Mouse (Mus musculus) CH12.LX (cell line): ENCODE measurements at regions not wholly inside any gene's neighbourhood (a gene's known extent, or its start where the extent isn't known, plus 50 kb on each side); places are given as distances from the start of the nearest gene placed in this dataset.

Experiments used
- DNase-seq: peaks from one replicate; pipeline ENCODE4 v3.0.0-alpha.2; 2013; ENCODE audit errors: extremely low read depth
- H3K27ac ChIP-seq: 2 replicates; pipeline ENCODE4 v1.5.1; 2012; ENCODE audit warnings: low read depth, mild to moderate bottlenecking, control low read depth, moderate library complexity; ENCODE audit not compliant: insufficient read depth
- H3K27me3 ChIP-seq: replicated peaks from 2 replicates; pipeline ENCODE3; 2012; ENCODE audit warnings: inconsistent platforms
- H3K36me3 ChIP-seq, 2 experiments: replicated peaks in 1 of 2; 2 replicates each; pipeline versions ENCODE3 to v1.6.1; 2012; ENCODE audit warnings: inconsistent platforms in 1 of 2, low read length in 1 of 2, mild to moderate bottlenecking in 1 of 2, mixed read lengths in 1 of 2, moderate library complexity in 1 of 2; ENCODE audit not compliant: control insufficient read depth in 1 of 2, insufficient read depth in 1 of 2
- H3K4me1 ChIP-seq, 2 experiments: 2 replicates each; pipeline ENCODE4 v1.6.1; 2012; ENCODE audit warnings: inconsistent platforms in 1 of 2, moderate library complexity in 1 of 2; ENCODE audit not compliant: insufficient read depth in 2 of 2, control insufficient read depth in 1 of 2
- H3K4me2 ChIP-seq: 2 replicates; pipeline ENCODE4 v1.6.1; 2012; ENCODE audit warnings: low read depth, mild to moderate bottlenecking, control low read depth; ENCODE audit not compliant: poor library complexity, insufficient read depth, severe bottlenecking
- H3K4me3 ChIP-seq, 3 experiments: fragments of 150-350 bp in 1 of 3; sonication (generic) in 1 of 3; replicated peaks in 1 of 3; 2 replicates each; pipeline versions ENCODE3 to v1.5.1; 2011 to 2012; ENCODE audit warnings: low read depth in 2 of 3, low read length in 2 of 3, mild to moderate bottlenecking in 2 of 3, moderate library complexity in 2 of 3, control low read depth in 1 of 3, improper control_type of control experiment in 1 of 3, inconsistent platforms in 1 of 3, mixed read lengths in 1 of 3; ENCODE audit not compliant: poor library complexity in 1 of 3
- H3K79me2 ChIP-seq: replicated peaks from 2 replicates; pipeline ENCODE4 v1.6.1; 2012; ENCODE audit warnings: mild to moderate bottlenecking, moderate library complexity; ENCODE audit not compliant: control insufficient read depth, poor library complexity, insufficient read depth, severe bottlenecking; ENCODE audit errors: extremely low read depth
- H3K9ac ChIP-seq: 2 replicates; pipeline ENCODE4 v1.6.1; 2012; ENCODE audit warnings: low read depth, mild to moderate bottlenecking, control low read depth, moderate library complexity; ENCODE audit not compliant: insufficient read depth
- H3K9me3 ChIP-seq: replicated peaks from 2 replicates; pipeline ENCODE3; 2012; ENCODE audit warnings: low read length, inconsistent platforms, mixed read lengths
- BHLHE40 ChIP-seq: IDR thresholded peaks from 2 replicates; pipeline ENCODE4 v1.6.1; 2011; ENCODE audit warnings: mild to moderate bottlenecking, low read depth, low read length, improper control_type of control experiment
- CTCF ChIP-seq, 2 experiments: IDR thresholded peaks in 1 of 2; conservative IDR thresholded peaks in 1 of 2; 2 replicates each; pipeline ENCODE4 v1.5.1; 2011 to 2012; ENCODE audit warnings: low read depth in 2 of 2, low read length in 2 of 2, improper control_type of control experiment in 1 of 2, inconsistent platforms in 1 of 2, mild to moderate bottlenecking in 1 of 2, moderate library complexity in 1 of 2
- E2F4 ChIP-seq: IDR thresholded peaks from 2 replicates; pipeline ENCODE4 v1.6.1; 2011; ENCODE audit warnings: low read depth, low read length, improper control_type of control experiment; ENCODE audit not compliant: insufficient replicate concordance
- EP300 ChIP-seq: IDR thresholded peaks from 2 replicates; pipeline ENCODE4 v1.6.1; 2011; ENCODE audit warnings: low read length, improper control_type of control experiment
- ETS1 ChIP-seq: conservative IDR thresholded peaks from 2 replicates; pipeline ENCODE4 v1.6.1; 2012; ENCODE audit warnings: low read depth, mild to moderate bottlenecking, inconsistent platforms, low read length, improper control_type of control experiment, moderate library complexity
- HCFC1 ChIP-seq: IDR thresholded peaks from 2 replicates; pipeline ENCODE4 v1.6.1; 2012; ENCODE audit warnings: low read depth, mild to moderate bottlenecking, inconsistent platforms, low read length, improper control_type of control experiment
- IRF4 ChIP-seq: IDR thresholded peaks from 2 replicates; pipeline ENCODE4 v1.6.1; 2014; ENCODE audit warnings: low read depth, mild to moderate bottlenecking, inconsistent platforms, low read length, improper control_type of control experiment
- JUN ChIP-seq: IDR thresholded peaks from 2 replicates; pipeline ENCODE4 v1.6.1; 2011; ENCODE audit warnings: low read depth, mild to moderate bottlenecking, low read length, improper control_type of control experiment, moderate library complexity; ENCODE audit not compliant: insufficient read depth
- MAFK ChIP-seq: IDR thresholded peaks from 2 replicates; pipeline ENCODE4 v1.6.1; 2011; ENCODE audit warnings: low read length, improper control_type of control experiment; ENCODE audit not compliant: insufficient replicate concordance
- MAZ ChIP-seq: IDR thresholded peaks from 2 replicates; pipeline ENCODE4 v1.6.1; 2012; ENCODE audit warnings: low read depth, mild to moderate bottlenecking, inconsistent platforms, low read length, improper control_type of control experiment, moderate library complexity
- NELFE ChIP-seq: IDR thresholded peaks from 2 replicates; pipeline ENCODE4 v1.6.1; 2011; ENCODE audit warnings: low read depth, low read length, improper control_type of control experiment
- NRF1 ChIP-seq: IDR thresholded peaks from 2 replicates; pipeline ENCODE4 v1.6.1; 2014; ENCODE audit warnings: low read depth, mild to moderate bottlenecking, inconsistent platforms, low read length, improper control_type of control experiment, moderate library complexity
- POLR2AphosphoS2 ChIP-seq: IDR thresholded peaks from 2 replicates; pipeline ENCODE4 v1.6.1; 2011; ENCODE audit warnings: low read depth, low read length, improper control_type of control experiment
- RAD21 ChIP-seq: IDR thresholded peaks from 2 replicates; pipeline ENCODE4 v1.6.1; 2011; ENCODE audit warnings: low read depth, mild to moderate bottlenecking, low read length, improper control_type of control experiment, moderate library complexity
- RCOR1 ChIP-seq: conservative IDR thresholded peaks from 2 replicates; pipeline ENCODE4 v1.6.1; 2012; ENCODE audit warnings: low read depth, mild to moderate bottlenecking, inconsistent platforms, low read length, improper control_type of control experiment
- SMC3 ChIP-seq: IDR thresholded peaks from 2 replicates; pipeline ENCODE4 v1.6.1; 2011; ENCODE audit warnings: low read depth, low read length, improper control_type of control experiment
- TCF12 ChIP-seq: IDR thresholded peaks from 2 replicates; pipeline ENCODE4 v1.6.1; 2014; ENCODE audit warnings: low read depth, mild to moderate bottlenecking, inconsistent platforms, low read length, improper control_type of control experiment
- UBTF ChIP-seq: IDR thresholded peaks from 2 replicates; pipeline ENCODE4 v1.6.1; 2012; ENCODE audit warnings: low read depth, mild to moderate bottlenecking, inconsistent platforms, low read length, improper control_type of control experiment, moderate library complexity
- USF2 ChIP-seq: conservative IDR thresholded peaks from 2 replicates; pipeline ENCODE4 v1.6.1; 2011; ENCODE audit warnings: low read depth, low read length, improper control_type of control experiment
- ZC3H11A ChIP-seq: IDR thresholded peaks from 2 replicates; pipeline ENCODE4 v1.6.1; 2012; ENCODE audit warnings: low read depth, mild to moderate bottlenecking, inconsistent platforms, low read length, improper control_type of control experiment
- ZKSCAN1 ChIP-seq: IDR thresholded peaks from 2 replicates; pipeline ENCODE4 v1.6.1; 2012; ENCODE audit warnings: low read depth, inconsistent platforms, low read length, improper control_type of control experiment, borderline replicate concordance
- dilution Hi-C: fragments of 300-500 bp; cut with MboI; formaldehyde crosslinking; loops from 2 replicates; pipeline ENCODE4 v1.14.3; 2020; ENCODE audit warnings: low sequenced_read_pairs; ENCODE audit not compliant: extremely low pct_unique_long_range_greater_than_20kb, extremely low pct_ligation_motif_present
- in situ Hi-C: fragments of 300-500 bp; cut with MboI; formaldehyde crosslinking; loops from 3 replicates; pipeline ENCODE4 v1.14.3; 2019; ENCODE audit warnings: low sequenced_read_pairs, low pct_ligation_motif_present, low pct_unique_long_range_greater_than_20kb, mixed read lengths

DNA sequence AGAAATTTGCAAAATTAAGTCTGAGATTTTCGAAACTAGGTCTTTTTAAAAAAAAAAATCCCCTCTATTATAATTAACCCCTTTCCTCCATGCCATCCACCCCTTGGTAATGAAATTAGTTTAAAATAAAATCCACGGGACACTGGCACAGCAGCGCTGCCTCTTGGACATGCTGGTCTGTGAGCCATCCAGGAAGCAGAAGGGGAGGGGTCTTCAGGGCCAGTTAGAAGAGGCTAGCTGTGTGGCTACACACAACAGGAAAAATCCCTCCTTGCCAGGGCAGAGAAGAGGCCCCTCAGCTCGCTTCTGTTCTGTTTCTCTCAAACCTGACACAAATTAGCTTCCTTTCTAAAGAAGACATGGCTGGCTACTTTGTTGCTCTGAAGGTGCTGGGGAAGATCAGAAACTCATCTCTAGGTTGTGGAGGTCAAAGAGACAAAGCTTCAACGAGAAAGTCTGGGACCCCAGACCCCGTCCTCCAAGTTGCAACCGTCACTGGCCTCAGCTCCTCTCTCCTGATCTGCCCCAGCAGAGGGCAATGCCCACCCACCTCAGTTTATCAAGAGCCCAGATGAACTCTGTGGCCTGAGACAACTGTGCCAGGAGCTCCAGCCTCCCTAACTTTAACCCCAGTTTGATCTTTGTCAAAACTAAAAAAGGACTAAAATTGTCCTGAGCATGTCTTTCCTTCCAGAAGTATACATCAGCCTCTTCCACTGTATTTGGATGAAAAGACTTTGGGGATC lies 85.0 kb upstream of the Lgalsl start:
- H3K27me3 ChIP-seq: no peaks in the 10 kb centered on the region
- H3K27ac ChIP-seq: no peak overlapping the region
- dilution Hi-C loops: no loop called here
- no peaks in the 10 kb centered on the region for H3K36me3 ChIP-seq
- in situ Hi-C loops: loop anchor here (5.0 to 10.0 kb wide), 5 partner anchors 124 to 539 kb away; partner anchors contain the start of gene Peli1
- no peaks in the 10 kb centered on the region for H3K79me2 ChIP-seq
- no peak for TF ChIP-seq ZKSCAN1
- no peak for TF ChIP-seq MAZ
- TF ChIP-seq RCOR1: no peak
- TF ChIP-seq SMC3: peak; percentile 80
- peak; percentile 74 for TF ChIP-seq RAD21
- TF ChIP-seq ZC3H11A: peak; percentile 65; the same call in 1 of the 2 replicates
- no peak for TF ChIP-seq MAFK
- TF ChIP-seq ETS1: no peak
- no peak for TF ChIP-seq TCF12
- no peak for TF ChIP-seq NELFE
- TF ChIP-seq E2F4: no peak
- TF ChIP-seq USF2: no peak
- peak in 1 of 2 experiments; percentile 66; a peak in 2 of 4 replicates for TF ChIP-seq CTCF (conservative IDR thresholded peaks at IDR 0.05 in 1 of 2, IDR thresholded peaks at IDR 0.05 in 1 of 2; ENCODE audit: low read depth in 2 of 2, low read length in 2 of 2)
- no peak for TF ChIP-seq POLR2AphosphoS2
- DNase-seq: peak; percentile 34
- no peak overlapping the region for H3K9ac ChIP-seq
- H3K4me1 ChIP-seq: peaks cover 8 to 45% of the 10 kb centered on the region in 2 experiments
- no peak overlapping the region for H3K4me3 ChIP-seq
- no peaks in the 10 kb centered on the region for H3K9me3 ChIP-seq
- no peak overlapping the region for H3K4me2 ChIP-seq

DNA sequence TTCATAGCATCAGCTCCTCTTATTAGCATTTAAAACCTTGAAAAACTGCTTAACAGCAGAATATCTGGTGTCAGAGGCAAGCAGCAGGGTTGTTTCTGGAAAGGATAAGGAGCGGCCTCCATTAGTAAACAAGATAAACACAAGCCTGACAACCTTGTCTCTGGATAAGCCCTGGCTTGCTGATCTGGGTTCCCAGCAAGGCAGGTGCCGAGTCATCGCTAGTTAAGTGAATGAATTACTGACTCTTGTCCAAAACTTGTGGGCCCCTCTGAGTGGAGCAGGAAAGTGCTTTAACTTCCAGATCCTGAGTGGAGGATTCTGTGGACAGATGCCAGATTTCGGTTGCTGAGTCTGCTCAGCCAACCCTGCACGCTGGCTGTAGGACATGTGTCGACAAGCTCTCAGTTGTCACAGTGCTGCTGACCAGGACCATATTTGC lies 85.6 kb upstream of the Lgalsl start:
- in situ Hi-C loops: loop anchor here (5.0 to 10.0 kb wide), 5 partner anchors 124 to 538 kb away; partner anchors contain the start of gene Peli1
- Histone ChIP-seq H3K9ac (no peak overlapping the region), H3K79me2 (no peaks in the 10 kb centered on the region), H3K27me3 (no peaks in the 10 kb centered on the region), H3K4me2 (no peak overlapping the region), H3K9me3 (no peaks in the 10 kb centered on the region), H3K4me1 (peaks cover 8 to 49% of the 10 kb centered on the region in 2 experiments), H3K27ac (no peak overlapping the region), H3K36me3 (no peaks in the 10 kb centered on the region), H3K4me3 (no peak overlapping the region)
- dilution Hi-C loops: no loop called here
- no peak for DNase-seq
- TF ChIP-seq UBTF (no peak), JUN (no peak), HCFC1 (no peak), IRF4 (no peak), EP300 (no peak), BHLHE40 (no peak), ETS1 (no peak), CTCF (conservative IDR thresholded peaks at IDR 0.05 in 1 of 2, IDR thresholded peaks at IDR 0.05 in 1 of 2; ENCODE audit: low read depth in 2 of 2, low read length in 2 of 2) (no peak), SMC3 (no peak), NRF1 (no peak)
